Mouse (Mus musculus) hindbrain, embryonic 10.5 days (tissue): ENCODE measurements around the gene Thrap3. TPM values are rescaled to one million over a fixed set of nuclear protein-coding genes. Genes with fewer than 3 reads are reported as not detected.
"Not testable (repeated sequence)": the region's sequence is repeated elsewhere in the genome, so short reads cannot be mapped to it uniquely, and the experiment has no call there.

Experiments used
- DNase-seq: peaks from one replicate; pipeline ENCODE4 v3.0.0-alpha.2; 2017; ENCODE audit warnings: low spot score
- H3K27ac ChIP-seq: fragments of 300-500 bp; sonication (generic); 2 replicates; pipeline ENCODE4 v1.5.1; 2016; ENCODE audit warnings: mild to moderate bottlenecking, moderate library complexity
- H3K27me3 ChIP-seq: fragments of 300-500 bp; sonication (generic); 2 replicates; pipeline ENCODE4 v1.6.1; 2016; ENCODE audit warnings: mild to moderate bottlenecking; ENCODE audit not compliant: poor library complexity, insufficient read depth, severe bottlenecking
- H3K36me3 ChIP-seq: fragments of 300-500 bp; sonication (generic); 2 replicates; pipeline ENCODE4 v1.6.1; 2016; ENCODE audit warnings: mild to moderate bottlenecking, moderate library complexity
- H3K4me1 ChIP-seq: fragments of 300-500 bp; sonication (generic); replicated peaks from 2 replicates; pipeline ENCODE4 v1.6.1; 2016; ENCODE audit warnings: mild to moderate bottlenecking
- H3K4me3 ChIP-seq: fragments of 300-500 bp; sonication (generic); 2 replicates; pipeline ENCODE4 v1.5.1; 2016; ENCODE audit warnings: mild to moderate bottlenecking, moderate library complexity
- H3K9me3 ChIP-seq: fragments of 300-500 bp; sonication (generic); 2 replicates; pipeline ENCODE4 v1.6.1; 2016; ENCODE audit warnings: mild to moderate bottlenecking, moderate library complexity
- WGBS: fragments of 180-500 bp; shearing (Covaris S2); methylation state at CpG from one replicate; pipeline ENCODE4 v1.1.7; 2016; 5-methylcytosine and 5-hydroxymethylcytosine counted together
- polyA plus RNA-seq: library from polyadenylated mRNA; unstranded; fragments of >200 nt; fragmentation: Nextera tagmentation; extraction: Ambion mirVana; gene quantifications from 2 replicates; pipeline ENCODE4 v1.2.1, GENCODE M21; 2016

The Thrap3 gene
- polyA plus RNA-seq, 1 experiment from 2014 or later, result 230 TPM

DNA sequence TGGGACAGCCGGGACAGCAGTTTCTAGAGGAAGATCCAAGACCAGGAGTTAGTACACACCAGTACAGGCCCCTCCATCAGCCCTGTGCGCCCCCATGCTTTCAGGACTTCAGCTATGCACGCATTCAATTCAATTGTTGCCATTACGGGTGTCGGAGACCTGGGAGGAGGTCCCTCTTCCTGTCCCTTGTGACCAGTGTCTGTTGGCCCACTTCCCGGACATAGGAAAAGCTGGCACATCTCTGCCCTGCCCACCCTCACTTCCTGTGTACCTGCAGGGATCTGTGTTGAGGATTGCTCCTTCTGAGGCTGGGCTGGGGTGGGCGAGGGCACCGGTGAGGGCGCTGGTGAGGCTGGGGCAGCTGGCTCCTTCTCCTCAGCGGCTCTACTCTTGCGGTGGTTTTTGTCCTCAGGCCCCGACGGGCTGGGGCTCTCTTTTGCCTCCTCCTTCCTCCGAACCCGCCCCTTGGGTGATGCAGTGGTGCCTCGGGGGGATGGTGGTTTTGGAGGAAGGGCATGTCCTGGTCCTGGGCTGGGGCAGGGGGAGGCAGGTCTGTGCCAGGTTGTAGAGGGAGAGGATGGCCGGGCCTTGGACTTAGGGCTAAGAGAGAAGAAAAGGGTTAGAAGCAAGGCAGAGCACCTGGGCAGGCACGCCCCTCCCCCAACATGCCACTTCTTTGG lies 32.1 kb upstream of the Thrap3 start:
- DNase-seq, result no peak

DNA sequence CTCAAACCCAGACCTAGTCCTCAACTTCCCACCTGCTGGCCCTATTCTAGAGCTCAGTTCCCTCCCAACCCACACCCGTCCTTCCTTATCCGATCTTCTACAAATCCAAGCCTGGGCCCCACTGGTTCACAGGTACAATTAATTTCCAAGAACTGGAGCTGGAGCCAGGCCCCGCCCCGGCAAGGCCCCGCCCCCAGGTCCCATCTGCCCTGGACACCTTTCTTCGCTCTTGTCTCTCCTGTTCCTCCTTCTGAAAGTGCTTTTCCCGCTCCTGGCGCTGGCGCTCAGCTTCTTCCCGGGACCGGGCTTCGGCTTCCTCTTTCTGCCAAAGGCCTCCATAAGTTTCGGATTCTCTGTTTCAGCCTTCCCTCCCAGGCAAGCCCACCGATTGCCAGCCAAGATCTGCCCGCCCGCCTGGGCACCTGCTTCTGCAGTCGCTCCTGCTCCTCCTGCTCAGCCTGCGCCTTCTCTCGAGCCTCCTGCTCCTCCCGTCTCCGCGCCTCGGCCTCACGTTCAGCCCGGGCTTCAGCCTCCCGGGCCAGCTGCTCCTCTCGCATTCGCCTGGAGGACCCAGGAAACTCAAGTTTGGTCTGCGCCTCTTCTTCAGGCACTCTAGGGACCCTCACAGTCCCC lies 31.2 kb upstream of the Thrap3 start:
- no peak overlapping the region for H3K4me3 ChIP-seq
- peaks cover 18% of the 10 kb centered on the region for H3K4me1 ChIP-seq
- H3K27me3 ChIP-seq, result no peaks in the 10 kb centered on the region
- peaks cover 92% of the 10 kb centered on the region for H3K36me3 ChIP-seq
- no peak for DNase-seq
- 91% methylated on average over 29 of the region's 29 CpGs for WGBS
- H3K27ac ChIP-seq, result no peak overlapping the region
- H3K9me3 ChIP-seq, result no peaks in the 10 kb centered on the region

More for the DNA sequence above, 32.1 kb upstream of the Thrap3 start:
- WGBS, result 88% methylated on average over 18 of the region's 18 CpGs
- Histone ChIP-seq H3K36me3 (peaks cover 100% of the 10 kb centered on the region), H3K4me3 (no peak overlapping the region), H3K27me3 (no peaks in the 10 kb centered on the region), H3K9me3 (no peaks in the 10 kb centered on the region), H3K4me1 (peaks cover 18% of the 10 kb centered on the region), H3K27ac (no peak overlapping the region)

- Histone ChIP-seq H3K9me3 (no peaks in the 10 kb centered on the region), H3K27ac (no peak overlapping the region), H3K4me1 (peaks cover 14% of the 10 kb centered on the region), H3K36me3 (peaks cover 53% of the 10 kb centered on the region), H3K27me3 (no peaks in the 10 kb centered on the region), H3K4me3 (no peak overlapping the region)
- WGBS, result 76% methylated on average over 7 of the region's 7 CpGs
- no peak for DNase-seq
These were observed 27.3 kb upstream of the Thrap3 start for GRCm38 (mm10) chr4:126229900-126230299.

- no peaks in the 10 kb centered on the region for H3K27me3 ChIP-seq
- no peak overlapping the region for H3K4me3 ChIP-seq
- WGBS, result 31% methylated on average over 5 of the region's 5 CpGs
- no peak for DNase-seq
- no peak overlapping the region for H3K27ac ChIP-seq
- H3K9me3 ChIP-seq, result no peaks in the 10 kb centered on the region
- H3K36me3 ChIP-seq, result peaks cover 35% of the 10 kb centered on the region
- H3K4me1 ChIP-seq, result peaks cover 14% of the 10 kb centered on the region
These were observed 25.6 kb upstream of the Thrap3 start for GRCm38 (mm10) chr4:126228144-126228543.

DNA sequence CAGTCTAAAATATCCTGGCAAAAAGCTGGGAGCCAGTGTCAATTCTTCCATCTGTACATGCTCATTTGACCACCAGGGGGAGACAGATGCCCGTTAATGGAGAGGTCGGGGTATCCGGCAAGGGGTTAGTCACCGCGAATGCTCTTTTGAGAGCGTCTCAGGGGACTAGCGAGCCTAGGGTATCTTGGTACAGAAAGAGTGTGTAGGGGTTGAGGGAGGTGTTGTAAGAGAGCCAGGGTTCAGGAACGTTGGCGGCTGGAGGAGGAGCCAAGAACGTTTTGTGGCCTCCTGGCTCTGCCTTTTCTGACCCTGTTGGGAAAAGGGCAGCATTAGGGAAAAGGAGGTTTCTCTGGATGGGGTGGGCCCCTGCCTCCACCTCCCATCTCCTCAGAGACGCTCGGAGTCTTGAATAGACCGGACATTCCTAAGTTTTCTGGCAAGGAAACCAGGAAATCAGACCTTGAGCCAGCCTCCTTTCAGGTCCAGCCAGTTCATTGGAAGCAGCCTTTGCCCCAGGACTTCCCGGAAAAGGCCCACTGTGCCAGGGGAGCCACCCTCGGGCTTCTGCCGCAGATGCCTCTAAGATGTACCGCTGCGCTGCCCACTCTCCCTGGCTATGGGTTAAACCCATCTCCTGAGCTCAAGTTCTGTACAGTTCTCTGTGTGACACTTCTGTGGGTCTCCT lies 24.7 kb upstream of the Thrap3 start:
- H3K27ac ChIP-seq, result peak overlapping the region; percentile 69
- peak overlapping the region; percentile 36 for H3K4me3 ChIP-seq
- WGBS, result 7% methylated on average over 18 of the region's 18 CpGs
- peaks cover 14% of the 10 kb centered on the region for H3K4me1 ChIP-seq
- no peaks in the 10 kb centered on the region for H3K27me3 ChIP-seq
- peak; percentile 86 for DNase-seq
- no peaks in the 10 kb centered on the region for H3K9me3 ChIP-seq
- peaks cover 26% of the 10 kb centered on the region for H3K36me3 ChIP-seq

- Histone ChIP-seq H3K27ac (no peak overlapping the region), H3K4me3 (no peak overlapping the region)
- 54% methylated on average over 12 of the region's 12 CpGs for WGBS
These were observed 24.1 kb upstream of the Thrap3 start for GRCm38 (mm10) chr4:126226640-126227039.

GRCm38 (mm10) chr4:126222631-126223030 lies 20.1 kb upstream of the Thrap3 start:
- Histone ChIP-seq H3K36me3 (no peaks in the 10 kb centered on the region), H3K27ac (no peak overlapping the region), H3K4me3 (no peak overlapping the region), H3K9me3 (no peaks in the 10 kb centered on the region), H3K27me3 (no peaks in the 10 kb centered on the region), H3K4me1 (peaks cover 7% of the 10 kb centered on the region)
- DNase-seq, result no peak
- 89% methylated on average over 11 of the region's 11 CpGs for WGBS

More at GRCm38 (mm10) chr4:126226640-126227039, 24.1 kb upstream of the Thrap3 start:
- Histone ChIP-seq H3K36me3 (peaks cover 20% of the 10 kb centered on the region), H3K27me3 (no peaks in the 10 kb centered on the region), H3K9me3 (no peaks in the 10 kb centered on the region), H3K4me1 (peaks cover 14% of the 10 kb centered on the region)
- DNase-seq, result no peak

DNA sequence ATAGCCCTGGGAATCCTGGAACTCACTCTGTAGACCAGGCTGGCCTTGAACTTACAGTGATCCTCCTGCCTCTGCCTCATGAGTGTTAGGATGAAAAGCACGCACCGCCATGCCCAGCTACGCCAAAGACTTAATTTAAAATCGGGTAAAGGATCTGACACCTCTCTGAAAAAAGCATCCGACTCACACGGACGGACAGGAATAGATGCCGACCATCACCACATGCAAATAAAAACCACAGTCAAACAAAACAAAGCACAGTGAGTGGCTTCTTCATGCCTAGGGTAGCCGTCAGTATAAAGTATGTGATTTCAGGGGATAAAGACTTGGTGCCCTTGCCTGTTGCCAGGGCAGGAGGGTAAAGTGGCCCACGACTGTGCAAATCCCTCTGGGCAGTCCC lies 17.5 kb upstream of the Thrap3 start:
- Histone ChIP-seq H3K27me3 (no peaks in the 10 kb centered on the region), H3K4me3 (no peak overlapping the region), H3K36me3 (no peaks in the 10 kb centered on the region), H3K27ac (no peak overlapping the region), H3K4me1 (no peaks in the 10 kb centered on the region), H3K9me3 (no peaks in the 10 kb centered on the region)
- 93% methylated on average over 10 of the region's 10 CpGs for WGBS
- DNase-seq, result no peak

DNA sequence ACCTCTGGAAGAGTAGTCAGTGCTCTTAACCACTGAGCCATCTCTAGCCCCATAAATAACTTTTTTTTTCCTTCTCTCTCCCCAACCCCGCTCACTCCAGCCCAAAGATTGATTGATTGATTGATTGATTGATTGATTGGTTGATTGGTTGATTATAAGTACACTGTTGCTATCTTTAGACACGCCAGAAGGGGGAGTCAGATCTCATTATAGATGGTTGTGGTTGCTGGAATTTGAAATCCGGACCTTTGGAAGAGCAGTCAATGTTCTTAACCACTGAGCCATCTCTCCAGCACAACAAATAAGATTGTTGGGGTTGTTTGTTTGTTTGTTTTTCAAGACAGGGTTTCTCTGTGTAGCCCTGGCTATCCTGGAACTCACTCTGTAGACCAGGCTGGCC lies 17.0 kb upstream of the Thrap3 start:
- WGBS, result 66% methylated on average over 3 of the region's 3 CpGs

GRCm38 (mm10) chr4:126217771-126218170 lies 15.2 kb upstream of the Thrap3 start:
- no peak overlapping the region for H3K27ac ChIP-seq
- 88% methylated on average over 6 of the region's 6 CpGs for WGBS
- H3K4me1 ChIP-seq, result no peaks in the 10 kb centered on the region
- no peaks in the 10 kb centered on the region for H3K27me3 ChIP-seq
- H3K4me3 ChIP-seq, result no peak overlapping the region
- no peaks in the 10 kb centered on the region for H3K9me3 ChIP-seq
- no peaks in the 10 kb centered on the region for H3K36me3 ChIP-seq
- DNase-seq, result no peak

More for the DNA sequence above, 17.0 kb upstream of the Thrap3 start:
- not testable (repeated sequence) for H3K4me3 ChIP-seq, H3K27me3 ChIP-seq, H3K36me3 ChIP-seq, H3K4me1 ChIP-seq, H3K9me3 ChIP-seq, H3K27ac ChIP-seq, DNase-seq

DNA sequence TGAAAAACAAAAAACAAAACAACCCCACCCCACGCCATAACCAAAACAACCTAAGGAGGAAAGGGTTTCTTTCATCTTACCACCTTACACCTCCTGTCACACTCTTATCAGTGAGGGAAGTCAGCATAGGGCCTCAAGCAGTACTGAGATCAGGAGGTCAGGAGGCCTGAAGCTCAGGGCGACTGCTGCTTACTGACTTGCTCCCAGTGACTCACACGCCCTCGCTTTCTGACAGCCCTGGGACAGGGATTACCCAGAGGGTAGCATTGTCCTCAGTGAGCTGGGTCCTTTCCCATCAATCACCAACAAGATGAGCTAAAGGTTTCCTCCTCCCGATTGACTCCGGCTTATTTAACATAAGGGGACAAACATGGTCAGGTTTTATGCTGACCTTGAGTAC lies 4.5 kb upstream of the Thrap3 start:
- Histone ChIP-seq H3K36me3 (no peaks in the 10 kb centered on the region), H3K27me3 (no peaks in the 10 kb centered on the region), H3K27ac (no peak overlapping the region), H3K4me3 (no peak overlapping the region), H3K4me1 (peaks cover 9% of the 10 kb centered on the region; the same call in 1 of the 2 replicates), H3K9me3 (no peaks in the 10 kb centered on the region)
- DNase-seq, result no peak
- 60% methylated on average over 6 of the region's 6 CpGs for WGBS

GRCm38 (mm10) chr4:126205386-126205785 lies 2.8 kb upstream of the Thrap3 start:
- no peaks in the 10 kb centered on the region for H3K9me3 ChIP-seq
- peaks cover 19% of the 10 kb centered on the region for H3K4me1 ChIP-seq
- WGBS, result 69% methylated on average over 1 of the region's 1 CpGs
- no peak overlapping the region for H3K27ac ChIP-seq
- peaks cover 4% of the 10 kb centered on the region; the same call in 1 of the 2 replicates for H3K36me3 ChIP-seq
- H3K27me3 ChIP-seq, result no peaks in the 10 kb centered on the region
- H3K4me3 ChIP-seq, result no peak overlapping the region
- no peak for DNase-seq

DNA sequence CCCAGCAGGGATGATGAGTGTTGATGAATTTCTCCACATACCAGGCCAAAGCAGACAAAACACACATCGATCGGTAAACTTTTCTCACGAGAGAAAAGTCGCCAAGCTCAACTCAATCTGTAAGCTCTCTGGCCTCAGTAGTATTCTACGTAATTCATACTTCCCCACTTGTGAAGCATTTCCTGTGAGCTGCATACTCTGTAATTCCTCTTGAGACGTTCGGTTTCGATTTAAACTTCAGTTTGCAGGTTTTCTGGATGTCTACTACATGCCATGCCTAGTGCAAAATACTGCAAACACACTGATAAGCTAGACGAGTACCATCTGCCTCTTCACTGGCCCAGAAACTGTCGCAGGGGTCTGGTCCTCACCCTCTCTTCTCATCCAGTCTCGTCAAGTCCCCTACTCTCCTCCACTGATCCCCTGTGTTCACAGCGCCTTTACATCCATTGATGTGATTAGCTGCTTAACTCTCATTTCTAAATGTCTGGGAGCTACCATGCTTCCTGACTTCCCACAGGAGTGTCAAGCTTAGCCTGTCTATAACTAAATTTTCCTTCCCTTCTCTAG lies 2.2 kb upstream of the Thrap3 start:
- no peak overlapping the region for H3K4me3 ChIP-seq
- peaks cover 10% of the 10 kb centered on the region; the same call in 1 of the 2 replicates for H3K36me3 ChIP-seq
- DNase-seq, result no peak
- 91% methylated on average over 12 of the region's 12 CpGs for WGBS
- no peak overlapping the region for H3K27ac ChIP-seq
- no peaks in the 10 kb centered on the region for H3K9me3 ChIP-seq
- peaks cover 26% of the 10 kb centered on the region for H3K4me1 ChIP-seq
- no peaks in the 10 kb centered on the region for H3K27me3 ChIP-seq
